In the genomic region with DNA sequence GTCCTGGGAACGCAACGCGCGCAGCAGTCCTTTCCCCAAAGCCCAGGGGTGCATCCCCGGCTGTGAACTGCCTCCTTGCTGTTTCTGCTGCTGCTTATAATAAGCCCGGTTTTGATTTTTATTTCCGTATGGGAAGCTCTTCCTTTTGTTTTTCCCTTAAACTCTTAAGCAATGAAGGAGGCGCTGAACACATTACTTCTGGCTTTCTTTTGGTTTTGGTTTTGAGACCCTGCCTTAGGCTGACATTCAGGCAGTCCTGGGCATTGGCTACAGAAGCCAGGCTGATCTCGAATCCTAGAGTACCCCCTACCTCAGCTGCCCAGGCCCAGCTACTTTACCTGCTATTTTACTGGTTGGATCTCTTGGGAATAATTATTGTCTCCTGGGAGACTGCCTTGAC, we compare ENCODE assay signal across 9 mouse cellular contexts. TPM values are rescaled to one million over a fixed set of nuclear protein-coding genes. Genes with fewer than 3 reads are reported as not detected.
A peak's percentile ranks its signal among the peaks of the same experiment; 100 is the strongest.
DNase-seq lines count a peak whose midpoint lies in the region; ATAC-seq lines count a peak whose summit lies in the region.
"Had no signal": no experiment of that assay in that cellular context is flagged by ENCODE, and none has a peak within 500 bp of the region (broad histone marks: within the 10 kb centered on the region; RNA-seq: fewer than 3 reads in every experiment).

No protein-coding gene starts in this region.

- H3K9ac ChIP-seq in kidney, embryonic 15.5 days = peak overlapping the region; percentile 53
- peak overlapping the region; percentile 87 for H3K9ac ChIP-seq in hindbrain, embryonic 13.5 days
- H3K9ac ChIP-seq in midbrain, embryonic 12.5 days (replicated peaks) = 0 out of 2 replicates have a peak overlapping the region, but pooled peaks have one; percentile 73

- DNase-seq in kidney, postnatal 4 days = no peak
- DNase-seq in embryonic facial prominence, embryonic 10.5 days (ENCODE audit: low spot score) = no peak
- no peak for DNase-seq in right cerebral cortex, postnatal 36 days (ENCODE audit: low spot score in 2 of 2)
- DNase-seq in layer of hippocampus, adult 9-10 months (ENCODE audit: low spot score) = no peak

- peaks cover 31% of the 10 kb centered on the region for H3K4me1 ChIP-seq in kidney, embryonic 15.5 days
- peaks cover 32% of the 10 kb centered on the region for H3K4me1 ChIP-seq in embryonic facial prominence, embryonic 10.5 days
- H3K4me1 ChIP-seq in hindbrain, embryonic 13.5 days (replicated peaks) = peaks cover 27% of the 10 kb centered on the region
- peaks cover 30% of the 10 kb centered on the region for H3K4me1 ChIP-seq in midbrain, embryonic 12.5 days

- no peak for ATAC-seq in kidney, embryonic 15.5 days (replicated peaks; ENCODE audit: low FRiP score)
- ATAC-seq in hindbrain, embryonic 13.5 days (ENCODE audit: low FRiP score) = no peak
- no peak for ATAC-seq in midbrain, embryonic 12.5 days (ENCODE audit: low FRiP score, low read depth)
- ATAC-seq in inflammation-experienced regulatory T-cells, adult 6 months = no peak

- no peak overlapping the region for H3K27ac ChIP-seq in kidney, embryonic 15.5 days
- H3K27ac ChIP-seq in embryonic facial prominence, embryonic 10.5 days (replicated peaks) = no peak overlapping the region
- peak overlapping the region; percentile 81 for H3K27ac ChIP-seq in hindbrain, embryonic 13.5 days
- no peak overlapping the region for H3K27ac ChIP-seq in midbrain, embryonic 12.5 days (replicated peaks)
- H3K27ac ChIP-seq: macrophage had no signal

- no peaks in the 10 kb centered on the region for H3K36me3 ChIP-seq in kidney, embryonic 15.5 days
- no peaks in the 10 kb centered on the region for H3K36me3 ChIP-seq in embryonic facial prominence, embryonic 10.5 days (replicated peaks)
- H3K36me3 ChIP-seq in hindbrain, embryonic 13.5 days = no peaks in the 10 kb centered on the region
- H3K36me3 ChIP-seq in midbrain, embryonic 12.5 days = no peaks in the 10 kb centered on the region

- no peaks in the 10 kb centered on the region for H3K9me3 ChIP-seq in kidney, embryonic 15.5 days (replicated peaks)
- H3K9me3 ChIP-seq in embryonic facial prominence, embryonic 10.5 days = peaks cover 4% of the 10 kb centered on the region; the same call in 1 of the 2 replicates
- H3K9me3 ChIP-seq in hindbrain, embryonic 13.5 days = no peaks in the 10 kb centered on the region
- H3K9me3 ChIP-seq in midbrain, embryonic 12.5 days = no peaks in the 10 kb centered on the region

- H3K4me3 ChIP-seq in kidney, embryonic 15.5 days (replicated peaks) = peak overlapping the region; percentile 73
- peak overlapping the region; percentile 77 for H3K4me3 ChIP-seq in embryonic facial prominence, embryonic 10.5 days
- H3K4me3 ChIP-seq in hindbrain, embryonic 13.5 days = peak overlapping the region; percentile 78
- peak overlapping the region; percentile 74 for H3K4me3 ChIP-seq in midbrain, embryonic 12.5 days

- 7% methylated on average over 9 of the region's 9 CpGs for WGBS in kidney, embryonic 15.5 days
- 3% methylated on average over 9 of the region's 9 CpGs for whole genome bisulfite sequencing in embryonic facial prominence, embryonic 10.5 days
- WGBS in hindbrain, embryonic 13.5 days = 2% methylated on average over 9 of the region's 9 CpGs
- 5% methylated on average over 9 of the region's 9 CpGs for WGBS in midbrain, embryonic 12.5 days

- peak overlapping the region; percentile 97 for H3K4me2 ChIP-seq in kidney, embryonic 15.5 days
- H3K4me2 ChIP-seq in hindbrain, embryonic 13.5 days = peak overlapping the region; percentile 82
- H3K4me2 ChIP-seq in midbrain, embryonic 12.5 days (replicated peaks) = peak overlapping the region; percentile 95

- H3K27me3 ChIP-seq in kidney, embryonic 15.5 days = peaks cover 61% of the 10 kb centered on the region
- H3K27me3 ChIP-seq in embryonic facial prominence, embryonic 10.5 days (replicated peaks; ENCODE audit: low read depth, poor library complexity, severe bottlenecking) = peaks cover 71% of the 10 kb centered on the region
- peaks cover 25% of the 10 kb centered on the region for H3K27me3 ChIP-seq in hindbrain, embryonic 13.5 days
- H3K27me3 ChIP-seq in midbrain, embryonic 12.5 days = peaks cover 57% of the 10 kb centered on the region

RNA-seq across cellular contexts. Expression of a gene that starts 0.6 kb away (rescaled TPM):
- polyA plus RNA-seq in kidney, embryonic 15.5 days (2015; fragmentation: Nextera tagmentation; extraction: Ambion mirVana) = 1.6 and 2.0 TPM in 2 replicates
- polyA plus RNA-seq in embryonic facial prominence, embryonic 10.5 days (2016; fragmentation: Nextera tagmentation; extraction: Ambion mirVana) = 0.57 and 0.76 TPM in 2 replicates
- 2.3 and 2.8 TPM in 2 replicates for polyA plus RNA-seq in hindbrain, embryonic 13.5 days (2015; fragmentation: Nextera tagmentation; extraction: Ambion mirVana)
- 2.4 and 3.2 TPM in 2 replicates for polyA plus RNA-seq in midbrain, embryonic 12.5 days (2016; fragmentation: Nextera tagmentation; extraction: Ambion mirVana)
- polyA plus RNA-seq in inflammation-experienced regulatory T-cells, adult 6 months (2017; shearing (Covaris generic)) = under 1 TPM in 2 of 3 experiments, not detected in 1; 0.04 to 0.07 TPM
- polyA plus RNA-seq: macrophage had no signal
